Mouse (Mus musculus) spleen, adult 2 months (tissue): ENCODE data around the gene Ndufa1. TPM values are rescaled to one million over a fixed set of nuclear protein-coding genes. Genes with fewer than 3 reads are reported as not detected.

Experiments
- DNase-seq, 2 experiments: peaks; one replicate each; pipeline versions ENCODE4 v3.0.0 to v3.0.0-alpha.2; 2012 to 2021; ENCODE audit warnings: low spot score in 2 of 2, low read depth in 1 of 2
- H3K27ac ChIP-seq: fragments of 200-500 bp; 2 replicates; pipeline ENCODE4 v1.5.1; 2012; ENCODE audit warnings: low read length, inconsistent platforms; ENCODE audit not compliant: insufficient read depth
- H3K27me3 ChIP-seq: fragments of 200-500 bp; 2 replicates; pipeline ENCODE4 v1.6.1; 2012; ENCODE audit warnings: mild to moderate bottlenecking, moderate library complexity, low read length, inconsistent platforms; ENCODE audit not compliant: control insufficient read depth, insufficient read depth
- H3K36me3 ChIP-seq: fragments of 200-500 bp; 2 replicates; pipeline ENCODE4 v1.6.1; 2012; ENCODE audit warnings: mild to moderate bottlenecking, low read length, inconsistent platforms; ENCODE audit not compliant: control insufficient read depth, insufficient read depth
- H3K4me1 ChIP-seq: fragments of 200-500 bp; 2 replicates; pipeline ENCODE4 v1.6.1; 2011; ENCODE audit warnings: inconsistent platforms; ENCODE audit not compliant: control insufficient read depth, insufficient read depth, insufficient read length
- H3K4me3 ChIP-seq: fragments of 200-500 bp; 2 replicates; pipeline ENCODE4 v1.5.1; 2011; ENCODE audit warnings: mild to moderate bottlenecking, inconsistent platforms; ENCODE audit not compliant: insufficient read depth, insufficient read length; ENCODE audit errors: extremely low read depth
- CTCF ChIP-seq: fragments of 200-500 bp; IDR thresholded peaks from 2 replicates; pipeline ENCODE4 v1.5.1; 2011; ENCODE audit warnings: mild to moderate bottlenecking, inconsistent platforms; ENCODE audit not compliant: insufficient read depth, insufficient read length, insufficient replicate concordance; ENCODE audit errors: extremely low read depth
- POLR2A ChIP-seq: fragments of 200-500 bp; IDR thresholded peaks from 2 replicates; pipeline ENCODE4 v1.6.1; 2011; ENCODE audit warnings: low read depth, low read length, inconsistent platforms
- WGBS: fragments of 180-500 bp; shearing (Covaris S2); methylation state at CpG from one replicate; pipeline ENCODE4 v1.1.7; 2018; 5-methylcytosine and 5-hydroxymethylcytosine counted together
- polyA plus RNA-seq: library from polyadenylated mRNA; depleted of rRNA; stranded (reverse); fragments of >200 nt; gene quantifications from 2 replicates; pipeline ENCODE4 v1.2.3, GENCODE M21; 2012; rRNA removed

The Ndufa1 gene
- polyA plus RNA-seq, 1 experiment = 62.4 TPM

DNA sequence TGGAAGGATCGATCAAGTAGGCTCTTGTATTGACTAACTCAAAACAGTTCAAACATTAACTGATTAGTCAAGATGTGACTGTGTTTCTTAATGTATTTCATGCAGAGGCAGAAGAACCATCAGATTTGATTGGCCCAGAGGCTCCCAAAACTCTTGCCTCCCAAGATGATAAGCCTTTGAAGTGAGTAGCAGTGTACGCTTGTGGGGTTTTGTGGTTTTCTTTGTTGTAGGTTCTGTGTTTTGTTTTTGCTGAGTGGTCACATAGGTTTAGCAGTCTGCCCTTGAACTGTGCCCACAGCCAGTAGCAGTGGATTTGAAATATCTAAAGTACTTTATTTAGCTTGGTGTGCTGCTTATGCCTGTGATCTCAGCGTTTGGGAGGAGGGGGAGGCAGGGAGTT is 49.2 kb downstream of the Ndufa1 start:
- no peak for TF ChIP-seq CTCF
- TF ChIP-seq POLR2A = no peak
- Histone ChIP-seq H3K27ac (no peak overlapping the region), H3K4me3 (no peak overlapping the region), H3K27me3 (no peaks in the 10 kb centered on the region), H3K36me3 (peaks cover 3% of the 10 kb centered on the region; the same call in 1 of the 2 replicates), H3K4me1 (no peaks in the 10 kb centered on the region)
- no peak for DNase-seq
- 69% methylated on average over 3 of the region's 3 CpGs for WGBS

Other genes with a start within 250 kb of the Ndufa1 start
- 45.0 and 55.5 TPM in 2 replicates for gene Sept6, start 199.4 kb downstream of the Ndufa1 start, polyA plus RNA-seq
- gene Sowahd, start 142.3 kb downstream of the Ndufa1 start, polyA plus RNA-seq = 0.05 and 0.08 TPM in 2 replicates
- gene Rpl39, start 105.8 kb downstream of the Ndufa1 start, polyA plus RNA-seq = 47.1 and 62.8 TPM in 2 replicates
- 2.7 TPM in 2 replicates for gene Upf3b, start 80.8 kb downstream of the Ndufa1 start, polyA plus RNA-seq
- 1.3 and 1.8 TPM in 2 replicates for gene Nkap, start 64.4 kb downstream of the Ndufa1 start, polyA plus RNA-seq
- gene Akap14, start 22.3 kb downstream of the Ndufa1 start, polyA plus RNA-seq = not detected in 2 replicates
- gene Rnf113a1, start 82 bp upstream of the Ndufa1 start, polyA plus RNA-seq = 1.6 and 1.8 TPM in 2 replicates
- not detected in 2 replicates for gene Gm9, start 19.9 kb upstream of the Ndufa1 start, polyA plus RNA-seq
- not detected in 2 replicates for gene Rhox1, start 31.1 kb upstream of the Ndufa1 start, polyA plus RNA-seq
- not detected in 2 replicates for gene Rhox2a, start 53.8 kb upstream of the Ndufa1 start, polyA plus RNA-seq
- gene Rhox3a, start 58.8 kb upstream of the Ndufa1 start, polyA plus RNA-seq = not detected in 2 replicates
- not detected in 2 replicates for gene Rhox4a, start 74.2 kb upstream of the Ndufa1 start, polyA plus RNA-seq
- gene Rhox3a2, start 188.9 kb upstream of the Ndufa1 start, polyA plus RNA-seq = not detected in 2 replicates
- not detected in 2 replicates for gene Rhox4a2, start 199.7 kb upstream of the Ndufa1 start, polyA plus RNA-seq
- gene Rhox2b, start 220.9 kb upstream of the Ndufa1 start, polyA plus RNA-seq = not detected in 2 replicates
- not detected in 2 replicates for gene Rhox4b, start 241.3 kb upstream of the Ndufa1 start, polyA plus RNA-seq